Mouse (Mus musculus): ENCODE measurements at regions not wholly inside any gene's neighbourhood (a gene's known extent, or its start where the extent isn't known, plus 50 kb on each side); places are given as distances from the start of the nearest gene placed in this dataset.

DNA sequence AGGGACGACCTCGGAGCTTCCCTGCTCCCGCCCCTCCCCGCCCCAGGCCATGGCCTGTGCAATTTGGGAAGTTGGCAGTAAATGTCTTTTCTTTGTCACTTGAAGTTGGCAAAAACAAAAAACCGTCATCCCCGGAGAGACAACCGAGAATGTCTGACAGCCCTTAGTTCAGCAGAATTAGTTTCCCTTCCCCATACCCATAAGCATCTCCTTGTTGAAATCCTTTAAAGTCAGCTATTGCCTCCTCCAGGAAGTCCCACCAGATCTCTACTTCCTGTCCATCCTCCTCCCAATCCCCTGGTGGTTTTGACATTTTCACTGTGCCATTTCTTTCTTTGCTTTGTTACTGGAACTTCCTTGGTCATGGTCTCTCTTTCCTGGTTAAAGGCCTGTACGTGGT, 54.8 kb downstream of the Foxb1 start:
- no peak for DNase-seq

DNA sequence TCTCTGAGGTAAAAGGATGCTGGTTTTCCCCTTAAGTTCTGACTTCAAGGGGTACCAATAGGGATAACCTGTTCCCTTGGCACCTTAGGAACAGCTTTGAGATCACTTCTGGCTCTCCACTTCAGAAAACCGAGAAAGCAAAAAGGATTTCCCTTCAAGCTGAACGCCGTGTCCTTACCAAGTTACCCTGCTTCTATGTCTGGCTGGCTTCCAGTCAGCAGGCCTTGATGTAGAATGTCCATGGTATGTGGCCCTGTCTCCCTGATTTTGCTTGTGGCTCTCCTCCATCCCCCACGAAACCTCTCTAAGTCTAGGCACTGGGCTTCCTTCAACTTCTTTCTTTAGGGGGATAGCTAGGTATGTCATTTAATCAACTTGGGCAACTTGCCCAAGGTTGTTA, 55.7 kb downstream of the Foxb1 start:
- no peak for DNase-seq

DNA sequence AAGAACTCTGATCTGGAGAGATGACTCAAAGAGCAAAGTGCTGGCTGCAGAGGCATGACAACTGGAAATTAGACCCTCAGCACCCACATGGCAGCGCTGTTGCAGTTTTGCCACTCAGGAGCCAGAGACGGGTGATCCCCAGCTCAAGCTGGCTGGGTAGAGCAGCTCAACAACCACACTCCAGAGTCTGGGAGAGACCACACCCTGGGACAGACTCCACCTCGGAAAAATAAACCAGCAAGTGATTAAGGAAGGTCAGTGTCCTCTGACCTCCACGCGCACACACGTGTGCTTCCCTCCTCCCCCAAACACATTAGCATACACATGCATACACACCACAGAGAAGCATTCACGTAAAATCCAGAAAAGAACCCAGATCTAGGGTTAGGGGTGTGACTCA, 57.0 kb downstream of the Foxb1 start:
- DNase-seq, result no peak

DNA sequence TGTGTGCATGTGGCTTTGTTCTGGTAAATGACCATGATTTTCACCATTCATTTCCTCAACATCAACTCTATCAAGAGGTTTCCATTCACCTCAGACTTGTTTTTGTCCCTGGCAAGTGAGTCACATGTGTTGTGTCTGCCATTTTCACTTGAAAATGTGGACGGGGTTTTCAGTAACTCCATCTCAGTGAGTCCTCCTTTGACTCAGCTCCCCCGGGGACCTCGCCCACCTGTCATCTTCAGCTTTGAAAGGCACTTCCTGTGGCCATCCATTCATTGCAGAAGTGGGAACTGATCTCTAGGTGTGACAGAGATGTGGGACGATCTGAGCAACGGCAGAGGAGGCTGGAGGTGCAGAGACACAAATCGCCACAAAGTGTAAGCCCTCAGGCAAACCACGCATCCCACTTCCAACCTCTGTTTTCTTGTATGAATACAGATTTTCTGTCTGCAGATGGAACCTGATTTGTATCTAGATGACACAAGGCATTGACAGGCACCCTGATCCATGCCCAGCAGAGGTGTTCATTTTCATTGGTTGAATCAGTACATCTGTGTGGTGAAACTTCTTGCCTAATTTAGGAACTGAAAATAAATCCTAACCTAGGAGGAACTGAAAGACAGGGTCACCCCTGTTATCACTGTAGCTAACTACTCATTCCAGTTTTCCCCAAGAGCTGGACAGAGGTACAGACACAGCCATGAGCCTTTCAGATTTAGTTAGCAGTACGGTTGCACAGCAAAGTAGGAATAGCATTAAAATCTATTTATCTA, 58.4 kb downstream of the Foxb1 start:
- no peak for DNase-seq

DNA sequence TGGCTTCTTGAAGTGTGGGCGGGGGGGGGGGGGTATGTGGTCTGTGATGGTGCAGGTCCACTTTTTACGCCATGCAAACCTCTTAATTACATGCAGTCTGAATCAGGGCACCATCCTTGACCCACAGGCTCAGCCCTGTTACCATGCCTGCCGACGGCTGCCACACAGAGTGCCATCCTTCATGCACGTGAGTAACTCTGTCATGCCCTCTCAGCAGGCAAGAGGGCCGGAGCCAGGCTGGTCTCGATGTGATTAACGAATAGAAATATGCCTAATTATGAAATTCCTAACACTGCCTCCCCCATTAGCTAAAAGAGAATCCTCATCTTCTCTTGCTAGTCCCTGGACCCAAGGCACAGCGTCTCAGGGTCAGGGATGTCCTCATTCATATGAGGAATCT, 60.0 kb downstream of the Foxb1 start:
- no peak for DNase-seq

DNA sequence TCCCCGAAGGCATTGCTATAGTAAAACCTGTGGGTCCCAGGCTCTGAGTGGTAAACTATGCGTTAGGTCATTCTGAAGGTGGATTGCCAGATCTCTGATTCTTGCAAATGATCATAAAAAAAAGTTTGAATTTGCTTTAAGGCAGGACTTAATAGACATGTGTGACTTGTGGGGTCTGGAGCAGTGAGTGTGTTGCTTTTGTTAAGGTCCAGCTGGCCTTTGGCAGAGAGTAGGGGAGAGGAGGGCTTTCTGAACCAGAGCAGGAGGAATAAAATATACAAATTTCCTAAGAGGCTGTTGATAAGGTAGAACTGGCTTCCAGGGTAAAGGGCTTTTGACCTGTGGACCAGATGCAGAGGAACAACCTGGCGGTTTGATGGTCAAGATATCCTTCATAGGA, 69.0 kb downstream of the Foxb1 start:
- DNase-seq, result no peak

DNA sequence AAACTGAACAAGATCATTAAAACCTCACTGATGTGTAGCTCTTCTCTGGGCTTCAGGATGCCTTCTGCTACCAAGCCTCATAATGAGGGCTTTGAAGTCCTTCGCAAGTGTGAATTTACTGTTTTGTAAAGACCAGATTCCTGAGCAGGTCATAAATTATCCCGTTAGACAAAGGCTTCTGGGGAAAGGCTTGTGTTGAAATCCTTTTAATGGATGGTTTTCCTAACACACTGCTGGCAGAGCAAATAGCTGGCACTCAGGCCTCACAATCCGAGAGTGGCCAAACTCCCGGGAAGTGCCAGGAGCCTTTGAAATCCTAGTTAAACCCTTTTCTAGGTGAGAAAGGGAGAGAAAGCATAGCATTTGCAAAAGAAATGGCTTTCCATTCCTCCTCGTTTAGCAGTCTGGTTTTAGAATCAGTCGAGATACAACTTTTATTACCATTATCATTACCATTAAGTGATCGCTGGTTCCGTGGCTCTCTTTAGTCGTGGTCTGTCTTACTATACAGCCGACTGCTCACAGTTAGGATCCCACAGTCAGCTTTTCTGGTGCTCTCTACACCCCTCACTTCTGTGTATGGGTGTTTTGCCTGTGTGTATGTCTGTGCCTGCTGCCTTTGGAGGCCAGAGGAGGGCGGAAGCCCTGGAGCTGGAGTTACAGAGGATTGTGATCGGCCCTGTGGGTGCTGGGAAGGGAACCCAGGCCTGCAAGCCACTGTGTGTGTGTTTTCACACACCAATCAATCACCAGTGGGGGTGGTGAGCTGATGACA, 73.2 kb downstream of the Foxb1 start:
- no peak for DNase-seq

DNA sequence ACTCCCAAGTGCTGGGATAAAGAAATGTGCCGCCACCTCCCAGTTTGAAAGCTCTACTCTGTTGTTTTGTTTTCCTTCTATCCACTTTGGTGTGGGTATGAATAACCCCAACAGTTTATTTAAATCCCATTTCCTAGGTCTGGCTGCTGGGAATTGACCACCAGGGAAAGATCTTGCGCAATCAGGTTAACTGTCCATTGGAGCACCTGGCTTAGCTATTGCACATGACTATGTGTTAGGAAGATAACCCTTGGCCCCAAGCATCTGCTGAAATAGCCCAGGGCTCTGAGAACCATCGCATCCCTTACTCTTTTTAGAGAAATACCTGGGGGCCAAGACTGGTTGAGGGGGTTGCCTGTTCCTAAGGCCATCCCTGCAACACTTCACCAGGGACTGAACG, 74.0 kb downstream of the Foxb1 start:
- no peak for DNase-seq

DNA sequence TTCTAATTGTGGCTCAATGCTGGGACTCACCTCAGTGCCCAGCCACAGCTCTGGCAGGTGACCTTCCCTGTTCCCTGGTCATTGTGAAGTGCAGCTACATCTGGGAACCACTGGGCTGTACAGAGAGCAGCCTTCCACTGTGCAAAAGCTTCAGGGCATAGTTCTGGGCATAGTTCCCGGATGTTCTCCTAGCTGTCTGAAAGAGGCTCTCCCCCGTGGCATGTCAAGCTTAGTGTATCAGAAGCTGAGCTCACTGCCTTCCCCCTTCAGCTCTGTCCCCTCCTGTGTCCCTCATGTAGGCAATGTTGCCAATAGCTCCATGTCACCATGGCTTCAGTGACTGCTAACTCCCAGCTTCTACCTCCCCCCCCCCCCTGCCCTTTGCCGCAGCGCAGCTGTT, 75.1 kb downstream of the Foxb1 start:
- no peak for DNase-seq

DNA sequence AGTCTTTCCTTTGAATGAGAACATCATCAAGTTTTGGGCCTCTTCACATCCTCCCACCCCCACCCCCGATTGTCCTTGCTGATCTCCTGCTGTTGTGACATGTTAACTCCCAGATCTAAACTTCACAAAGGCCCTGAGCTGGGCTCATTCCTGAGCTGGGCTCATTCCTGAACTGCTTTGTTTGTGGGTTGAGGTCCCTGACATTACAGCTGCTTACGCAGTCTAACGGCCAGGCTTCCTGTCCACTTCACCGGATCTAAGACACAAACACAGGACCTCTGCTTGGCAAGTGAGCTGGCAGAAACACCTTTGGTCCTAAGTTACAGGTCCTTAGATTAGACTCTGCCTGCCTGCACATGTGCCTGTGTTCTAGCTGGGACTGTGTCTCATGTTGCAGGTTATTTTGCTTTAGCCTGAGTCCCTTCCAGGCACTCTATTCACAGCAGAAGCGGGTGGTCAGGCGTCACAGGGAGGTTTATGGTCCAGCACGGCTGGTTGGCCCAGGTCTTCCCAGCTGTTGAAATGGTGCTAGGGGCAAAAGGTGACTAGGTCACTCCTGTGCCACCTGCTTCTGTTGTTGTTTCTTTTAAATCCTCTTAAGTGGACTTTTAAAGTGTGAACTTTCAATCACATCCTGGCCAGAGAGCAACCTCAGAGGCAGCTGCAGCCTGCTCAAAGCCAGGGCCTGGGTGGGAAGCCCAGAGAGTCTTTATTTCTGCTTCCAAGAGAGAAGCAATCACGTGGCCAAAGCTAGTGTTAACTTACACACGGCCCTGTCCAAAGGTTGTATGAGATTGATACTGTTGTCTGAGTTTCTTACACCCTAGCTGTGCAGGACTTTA, 79.1 kb downstream of the Foxb1 start:
- DNase-seq, result no peak

DNA sequence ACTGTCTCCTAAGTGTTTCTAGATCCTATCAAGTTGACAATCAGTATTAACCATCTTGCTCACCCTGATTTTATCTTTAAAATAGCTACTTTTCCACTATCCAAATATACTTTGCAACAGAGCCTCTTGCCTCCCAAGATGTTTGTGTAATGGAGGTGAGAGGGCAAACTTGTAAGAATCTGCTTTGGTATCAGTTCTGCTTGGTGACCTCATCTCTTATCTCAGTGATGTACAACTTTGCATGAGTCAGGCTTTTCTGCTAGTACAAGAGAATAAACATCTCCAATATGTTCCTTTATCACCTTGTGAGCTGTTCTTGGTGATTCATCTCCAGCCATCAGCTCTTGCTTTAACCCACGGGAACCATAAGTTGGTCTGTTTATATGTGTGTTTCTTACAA, 82.1 kb downstream of the Foxb1 start:
- no peak for DNase-seq

DNA sequence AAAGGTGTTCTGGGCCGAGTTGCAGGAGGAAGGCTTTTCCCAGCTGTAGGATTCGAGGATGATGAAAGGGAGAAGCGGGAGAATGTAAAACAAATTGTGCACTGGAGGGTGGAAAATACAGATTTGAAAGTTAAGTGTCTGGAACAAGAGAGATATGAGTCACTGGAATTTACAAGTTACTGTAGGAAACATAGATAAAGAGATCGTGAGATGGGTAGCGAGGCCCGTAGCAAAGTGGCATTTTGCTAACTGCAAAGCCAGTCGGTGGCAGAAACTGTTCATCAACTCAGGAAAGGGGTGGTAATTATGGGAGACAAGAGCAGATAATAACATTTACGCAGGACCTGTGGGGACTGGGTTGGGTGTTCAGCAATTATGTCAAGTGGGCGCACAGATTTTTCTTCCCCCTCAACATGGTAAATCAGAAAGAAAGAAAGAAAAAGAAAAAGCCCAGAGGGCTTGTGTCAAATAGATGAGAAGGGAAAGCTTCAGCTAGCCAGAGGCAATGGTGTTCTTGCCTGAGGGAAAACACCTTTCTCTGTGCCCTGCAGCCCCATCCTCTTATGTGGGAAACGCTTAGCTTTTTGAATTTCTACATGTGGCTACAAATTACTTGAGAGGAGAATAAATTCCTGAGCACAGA, 87.2 kb downstream of the Foxb1 start:
- no peak for DNase-seq

DNA sequence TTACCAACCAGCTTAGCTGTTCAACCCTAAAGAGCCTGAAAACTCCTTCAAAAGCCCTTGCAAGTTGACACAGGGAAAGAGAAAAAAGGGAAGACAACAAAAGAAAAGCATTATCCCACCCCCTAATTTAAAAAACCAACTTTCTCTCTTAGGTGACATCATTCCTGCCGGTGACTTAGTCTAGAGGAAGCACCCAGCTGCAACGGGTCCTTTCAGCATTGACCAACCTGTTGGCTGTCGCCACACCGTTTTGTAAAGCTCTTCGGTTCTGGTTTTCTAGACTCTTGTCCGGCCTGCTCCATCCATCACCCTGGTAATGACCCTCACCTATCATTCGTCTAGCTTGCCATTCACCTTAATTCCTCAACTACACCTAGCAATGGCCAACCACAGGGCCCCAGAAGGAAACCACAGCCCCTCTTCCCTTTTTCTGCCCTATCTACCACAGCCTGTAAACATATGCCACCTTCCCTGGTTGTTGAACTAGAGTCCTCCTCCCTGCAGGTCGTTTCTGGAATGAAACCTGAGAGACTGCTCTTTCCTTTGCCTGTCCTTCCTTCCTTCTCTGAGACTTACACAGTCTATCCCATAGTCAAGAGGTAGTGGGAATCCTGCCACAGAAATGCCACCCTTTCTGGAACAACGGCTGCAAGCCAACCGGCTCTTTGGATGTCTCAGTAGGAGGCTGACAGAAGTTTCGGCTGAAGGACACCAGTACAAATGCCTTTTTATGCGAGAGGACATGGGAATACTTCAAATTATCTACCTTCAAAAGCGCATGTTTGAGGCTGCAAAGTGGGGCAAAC, 87.9 kb downstream of the Foxb1 start:
- DNase-seq, result no peak

DNA sequence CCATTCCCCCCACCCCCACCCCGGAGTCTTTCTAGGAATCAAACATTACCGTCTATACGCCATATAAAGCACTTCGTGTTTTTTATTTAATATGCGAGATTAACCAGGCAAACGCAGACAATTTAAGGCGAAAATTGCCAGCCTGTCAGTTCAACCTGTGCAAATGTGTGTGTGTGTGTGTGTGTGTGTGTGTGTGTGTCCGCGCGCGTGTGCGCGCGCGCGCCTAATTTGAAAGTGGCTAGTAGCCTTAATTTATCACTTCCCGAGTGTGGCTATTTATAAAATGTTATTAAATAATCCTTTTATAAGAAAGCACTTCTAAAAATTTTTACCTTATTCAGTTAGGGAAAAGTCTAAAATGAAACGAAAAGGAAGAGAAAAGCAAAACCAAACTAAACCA, 89.5 kb downstream of the Foxb1 start:
- DNase-seq, result no peak

DNA sequence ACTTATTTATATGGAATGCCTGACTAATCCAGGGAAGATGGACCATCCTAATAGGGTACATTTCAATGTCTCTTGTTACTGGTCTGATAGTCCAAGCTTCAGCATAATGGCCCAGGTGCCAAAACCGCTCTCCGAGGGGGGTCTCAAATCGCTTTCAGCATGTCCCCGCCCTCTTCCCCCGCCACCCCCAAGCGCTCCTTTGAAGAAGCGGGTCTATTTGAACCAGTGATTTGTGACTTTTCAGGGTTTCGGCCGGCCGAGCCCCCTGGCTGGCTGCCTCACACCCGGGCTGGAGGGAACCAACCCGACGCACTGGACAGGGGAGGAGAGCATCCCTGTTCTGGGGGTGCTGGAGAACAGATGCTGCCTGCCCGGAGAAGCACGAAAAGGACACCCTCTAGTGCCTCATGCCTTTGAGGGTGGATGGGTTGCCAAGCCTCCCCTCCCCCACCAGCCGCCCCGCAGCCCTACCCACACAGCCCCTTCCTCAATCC, 90.1 kb downstream of the Foxb1 start:
- no peak for DNase-seq

DNA sequence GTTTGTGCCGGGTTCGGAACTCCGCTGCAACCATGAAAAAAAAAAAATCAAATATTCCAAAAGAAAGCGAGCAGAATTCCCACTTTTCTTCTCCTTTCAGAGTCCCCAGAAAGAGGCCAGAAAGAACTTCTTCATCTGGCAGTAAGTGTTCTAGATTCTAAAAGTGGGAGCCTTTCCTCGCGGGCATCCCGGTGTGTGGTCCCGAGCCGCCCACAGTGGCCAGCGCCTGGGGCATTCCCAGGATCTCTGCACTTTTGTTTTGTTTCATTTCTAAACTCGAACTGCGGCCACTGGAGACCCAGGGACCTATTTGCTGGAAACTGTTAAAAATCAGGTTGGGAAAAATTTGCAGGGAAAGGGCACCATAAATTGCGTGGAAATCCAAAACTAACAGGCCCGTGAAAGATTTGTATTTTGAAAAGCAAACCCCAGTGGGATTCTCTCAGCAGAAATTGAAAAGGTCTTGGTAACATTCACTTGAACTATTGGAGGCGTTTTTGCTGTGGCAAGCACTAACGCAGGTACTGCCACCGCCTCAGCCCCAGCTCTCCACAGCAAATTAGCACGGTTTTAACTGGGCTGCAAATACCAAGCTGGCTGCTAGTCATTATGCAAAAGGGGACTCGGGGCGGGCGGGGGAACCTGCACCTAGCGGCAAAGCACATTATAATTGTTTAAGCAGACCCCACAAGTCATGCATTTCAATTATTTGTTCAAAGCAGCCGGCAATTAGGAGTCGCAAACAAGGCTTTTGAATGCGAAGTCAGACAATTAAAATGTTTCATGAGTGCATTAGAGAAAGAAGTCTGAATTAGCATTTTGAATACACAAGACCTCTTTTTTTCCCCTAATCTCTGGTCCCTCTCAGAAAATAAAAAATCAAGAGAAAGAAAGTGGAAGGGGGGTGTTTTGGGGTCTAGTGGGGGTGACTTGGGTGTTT, 90.9 kb downstream of the Foxb1 start:
- no peak for DNase-seq

DNA sequence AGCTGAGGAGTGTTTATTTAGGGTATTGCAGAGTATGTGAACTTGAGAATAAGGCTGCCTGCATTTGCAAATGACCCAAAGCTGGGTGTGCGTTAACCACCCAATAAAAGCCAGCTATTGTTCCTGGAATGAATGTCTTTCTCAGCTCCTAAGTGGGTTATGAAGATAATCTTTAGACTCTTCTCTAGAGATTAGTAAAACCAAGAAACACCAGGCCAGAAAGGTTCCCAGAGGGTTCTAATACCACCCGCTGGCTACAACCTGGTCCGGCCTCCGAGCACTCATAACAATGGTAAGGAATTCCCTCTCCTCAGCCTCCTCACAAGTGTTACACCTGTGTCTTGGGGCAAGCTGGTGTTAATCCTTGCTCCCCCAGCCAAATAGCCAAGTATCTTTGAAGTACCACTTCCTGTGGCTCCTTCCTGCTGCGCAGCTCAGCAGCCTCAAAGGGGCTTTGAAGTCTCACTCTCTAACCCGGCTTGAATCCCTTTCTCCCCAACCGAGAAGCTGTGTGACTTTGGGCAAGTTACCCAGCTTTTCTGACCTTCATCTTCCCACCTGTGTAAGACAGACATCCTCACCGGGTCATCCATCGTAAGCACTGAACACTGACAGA, 92.2 kb downstream of the Foxb1 start:
- no peak for DNase-seq

DNA sequence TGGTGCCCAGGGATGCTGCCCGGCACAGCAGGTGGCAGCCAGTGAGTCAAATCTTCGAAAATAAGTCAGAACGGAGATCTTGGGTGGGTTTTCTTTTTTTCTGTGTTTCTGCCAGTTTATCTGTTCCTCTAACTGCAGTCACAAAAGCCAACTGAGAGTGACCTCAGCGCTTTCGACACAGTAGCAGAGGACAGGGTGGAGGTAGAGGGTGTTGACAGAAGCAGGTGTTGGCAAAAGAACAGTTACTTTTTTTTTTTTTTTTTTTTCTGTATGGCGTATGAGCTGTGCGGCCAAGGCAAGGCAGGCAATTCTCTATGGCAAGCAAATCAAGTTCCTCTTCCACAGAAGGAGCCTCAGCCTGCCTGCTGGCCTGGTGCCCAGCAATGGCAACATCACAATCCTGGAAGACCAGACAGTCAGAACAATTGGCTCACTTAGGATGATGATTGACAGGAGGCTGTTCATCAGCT, 93.6 kb downstream of the Foxb1 start:
- DNase-seq, result no peak

DNA sequence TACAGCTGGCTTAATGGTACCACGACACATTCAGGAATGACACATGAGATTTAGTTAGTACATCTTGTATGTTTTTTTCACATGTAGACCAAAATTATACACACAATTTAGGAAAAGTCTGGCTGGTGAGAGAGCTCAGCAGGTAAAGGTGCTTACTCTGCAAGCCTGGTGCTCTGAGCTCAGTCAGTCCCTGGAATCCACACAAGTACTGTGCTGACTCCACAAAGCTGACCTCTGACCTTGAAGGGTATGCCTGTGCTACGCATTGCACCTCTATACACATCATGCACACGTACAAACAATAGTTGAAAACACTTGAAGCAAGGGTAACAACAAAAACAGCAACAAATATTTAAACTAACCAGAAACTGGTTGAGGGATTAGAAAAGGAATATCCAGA, 96.5 kb downstream of the Foxb1 start:
- no peak for DNase-seq

DNA sequence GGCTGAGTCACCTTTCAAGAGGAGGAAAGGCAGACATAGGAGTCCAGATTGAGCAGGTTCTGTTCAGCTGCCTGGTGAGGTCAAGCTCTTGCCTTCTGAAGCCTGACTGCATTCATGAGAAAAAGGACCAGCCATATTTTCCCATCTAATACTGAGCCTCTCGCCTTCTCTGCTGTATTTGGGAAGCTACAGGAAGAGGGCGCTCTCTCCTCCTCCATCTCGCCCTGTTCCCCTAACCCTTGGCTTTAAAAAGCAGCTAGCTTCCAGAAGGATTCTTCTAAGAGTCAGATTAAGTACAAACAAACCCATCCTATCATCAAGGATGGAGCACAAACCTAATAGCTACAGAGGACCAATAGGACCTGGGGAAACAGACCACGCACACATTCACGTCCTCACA, 98.3 kb downstream of the Foxb1 start:
- no peak for DNase-seq
